Mouse (Mus musculus) ES-CJ7 (cell line): ENCODE data around the gene Pik3r5.

Source experiments
- DNase-seq: peaks from one replicate; pipeline ENCODE4 v3.0.0; 2011; ENCODE audit warnings: low read depth, low spot score

Pik3r5 gene

GRCm38 (mm10) chr11:68431699-68432360 lies at the start of gene Pik3r5:
Gene Pik3r5 (plus strand): TSS chr11:68432121.
- peak; percentile 83 for DNase-seq

GRCm38 (mm10) chr11:68383519-68383918 lies 48.4 kb upstream of the Pik3r5 start:
- no peak for DNase-seq

GRCm38 (mm10) chr11:68384131-68384530 lies 47.8 kb upstream of the Pik3r5 start:
- DNase-seq, result no peak

- DNase-seq, result peak; percentile 41
These were observed 47.3 kb upstream of the Pik3r5 start for GRCm38 (mm10) chr11:68384592-68385020.

- DNase-seq, result peak; percentile 44
These were observed 46.7 kb upstream of the Pik3r5 start for GRCm38 (mm10) chr11:68385021-68385821.

GRCm38 (mm10) chr11:68385921-68386588 lies 45.9 kb upstream of the Pik3r5 start:
- peak; percentile 23 for DNase-seq

GRCm38 (mm10) chr11:68386589-68387440 lies 45.1 kb upstream of the Pik3r5 start:
- peak; percentile 56 for DNase-seq

GRCm38 (mm10) chr11:68387441-68387760 lies 44.5 kb upstream of the Pik3r5 start:
- DNase-seq, result no peak

GRCm38 (mm10) chr11:68387971-68388654 lies 43.8 kb upstream of the Pik3r5 start:
- DNase-seq, result peak; percentile 69

- DNase-seq, result no peak
These were observed 43.3 kb upstream of the Pik3r5 start for GRCm38 (mm10) chr11:68388655-68389015.

- DNase-seq, result no peak
These were observed 42.3 kb upstream of the Pik3r5 start for GRCm38 (mm10) chr11:68389621-68390020.

GRCm38 (mm10) chr11:68390381-68391287 lies 41.3 kb upstream of the Pik3r5 start:
- peak; percentile 62 for DNase-seq

- DNase-seq, result peak; percentile 96
These were observed 37.9 kb upstream of the Pik3r5 start for GRCm38 (mm10) chr11:68393897-68394490.

GRCm38 (mm10) chr11:68394749-68395148 lies 37.2 kb upstream of the Pik3r5 start:
- peak; percentile 61 for DNase-seq

GRCm38 (mm10) chr11:68395546-68395945 lies 36.4 kb upstream of the Pik3r5 start:
- DNase-seq, result no peak

GRCm38 (mm10) chr11:68398891-68399547 lies 32.9 kb upstream of the Pik3r5 start:
- DNase-seq, result no peak

- DNase-seq, result peak; percentile 46
These were observed 32.3 kb upstream of the Pik3r5 start for GRCm38 (mm10) chr11:68399548-68400020.

- peak; percentile 71 for DNase-seq
These were observed 31.8 kb upstream of the Pik3r5 start for GRCm38 (mm10) chr11:68400021-68400671.
